Mouse (Mus musculus) MEL (cell line): Measurements from ENCODE around the gene Exoc4. TPM values are rescaled to one million over a fixed set of nuclear protein-coding genes. Genes with fewer than 3 reads are reported as not detected.

Experiments used
- DNase-seq: peaks from one replicate; pipeline ENCODE4 v3.0.0; 2011; ENCODE audit warnings: low read depth, low spot score
- H3K27ac ChIP-seq: 2 replicates; pipeline ENCODE4 v1.5.1; 2012; ENCODE audit warnings: low read depth, mild to moderate bottlenecking, control low read depth, low read length, moderate library complexity; ENCODE audit not compliant: control insufficient read depth
- H3K27me3 ChIP-seq, 2 experiments: fragments of 150-350 bp in 1 of 2; sonication (generic) in 1 of 2; 2 replicates each; pipeline ENCODE4 v1.6.1; 2012; ENCODE audit warnings: low read length in 2 of 2, mild to moderate bottlenecking in 2 of 2, improper control_type of control experiment in 1 of 2, moderate library complexity in 1 of 2; ENCODE audit not compliant: insufficient read depth in 2 of 2, control insufficient read depth in 1 of 2
- H3K36me3 ChIP-seq, 2 experiments: 2 replicates each; pipeline ENCODE4 v1.6.1; 2012 to 2014; ENCODE audit warnings: low read length in 2 of 2, improper control_type of control experiment in 1 of 2, inconsistent platforms in 1 of 2, mild to moderate bottlenecking in 1 of 2; ENCODE audit not compliant: insufficient read depth in 2 of 2, control insufficient read depth in 1 of 2
- H3K4me1 ChIP-seq, 2 experiments: fragments of 150-350 bp in 1 of 2; sonication (generic) in 1 of 2; 2 replicates each; pipeline ENCODE4 v1.6.1; 2012; ENCODE audit warnings: low read length in 2 of 2, improper control_type of control experiment in 1 of 2, mild to moderate bottlenecking in 1 of 2; ENCODE audit not compliant: insufficient read depth in 2 of 2, control insufficient read depth in 1 of 2
- H3K4me3 ChIP-seq, 2 experiments: fragments of 150-350 bp in 1 of 2; sonication (generic) in 1 of 2; 2 replicates each; pipeline ENCODE4 v1.5.1; 2012; ENCODE audit warnings: low read depth in 2 of 2, low read length in 2 of 2, mild to moderate bottlenecking in 2 of 2, moderate library complexity in 2 of 2, control low read depth in 1 of 2, improper control_type of control experiment in 1 of 2; ENCODE audit not compliant: control insufficient read depth in 1 of 2, insufficient read depth in 1 of 2
- H3K79me2 ChIP-seq: 2 replicates; pipeline ENCODE4 v1.6.1; 2012; ENCODE audit warnings: mild to moderate bottlenecking, low read length, moderate library complexity; ENCODE audit not compliant: control insufficient read depth, poor library complexity, insufficient read depth
- H3K9ac ChIP-seq: 2 replicates; pipeline ENCODE4 v1.6.1; 2012; ENCODE audit warnings: low read depth, mild to moderate bottlenecking, control low read depth, low read length, moderate library complexity; ENCODE audit not compliant: control insufficient read depth, poor library complexity, severe bottlenecking
- H3K9me3 ChIP-seq: fragments of 150-350 bp; sonication (generic); replicated peaks from 2 replicates; pipeline ENCODE4 v1.6.1; 2012; ENCODE audit warnings: mild to moderate bottlenecking, low read length, improper control_type of control experiment, moderate library complexity; ENCODE audit not compliant: insufficient read depth
- BHLHE40 ChIP-seq: IDR thresholded peaks from 2 replicates; pipeline ENCODE4 v1.6.1; 2012; ENCODE audit warnings: low read depth, mild to moderate bottlenecking, inconsistent platforms, low read length, improper control_type of control experiment, borderline replicate concordance
- CHD1 ChIP-seq: IDR thresholded peaks from 2 replicates; pipeline ENCODE4 v1.6.1; 2012; ENCODE audit warnings: low read depth, mild to moderate bottlenecking, inconsistent platforms, low read length, improper control_type of control experiment
- CTCF ChIP-seq, 3 experiments: IDR thresholded peaks in 2 of 3; conservative IDR thresholded peaks in 1 of 3; 2 replicates each; pipeline ENCODE4 v1.5.1; 2011 to 2012; ENCODE audit warnings: low read length in 3 of 3, low read depth in 2 of 3, mild to moderate bottlenecking in 2 of 3, improper control_type of control experiment in 1 of 3, inconsistent platforms in 1 of 3, mixed read lengths in 1 of 3, moderate library complexity in 1 of 3; ENCODE audit not compliant: control insufficient read depth in 1 of 3, insufficient read depth in 1 of 3, poor library complexity in 1 of 3, severe bottlenecking in 1 of 3
- EP300 ChIP-seq, 2 experiments: IDR thresholded peaks; 2 replicates each; pipeline ENCODE4 v1.6.1; 2011; ENCODE audit warnings: improper control_type of control experiment in 2 of 2, low read length in 2 of 2, low read depth in 1 of 2, mild to moderate bottlenecking in 1 of 2
- ETS1 ChIP-seq: IDR thresholded peaks from 2 replicates; pipeline ENCODE4 v1.6.1; 2012; ENCODE audit warnings: low read depth, mild to moderate bottlenecking, inconsistent platforms, low read length, improper control_type of control experiment, moderate library complexity
- GABPA ChIP-seq: IDR thresholded peaks from 2 replicates; pipeline ENCODE4 v1.6.1; 2012; ENCODE audit warnings: low read depth, mild to moderate bottlenecking, inconsistent platforms, low read length, improper control_type of control experiment, moderate library complexity
- HCFC1 ChIP-seq: IDR thresholded peaks from 2 replicates; pipeline ENCODE4 v1.6.1; 2012; ENCODE audit warnings: low read depth, mild to moderate bottlenecking, inconsistent platforms, low read length, improper control_type of control experiment, moderate library complexity
- MAZ ChIP-seq: IDR thresholded peaks from 2 replicates; pipeline ENCODE4 v1.6.1; 2012; ENCODE audit warnings: low read depth, mild to moderate bottlenecking, inconsistent platforms, low read length, improper control_type of control experiment
- MYB ChIP-seq: IDR thresholded peaks from 2 replicates; pipeline ENCODE4 v1.6.1; 2011; ENCODE audit warnings: mild to moderate bottlenecking, low read depth, low read length, improper control_type of control experiment
- MYC ChIP-seq: IDR thresholded peaks from 2 replicates; pipeline ENCODE4 v1.6.1; 2011; ENCODE audit warnings: low read depth, mild to moderate bottlenecking, low read length, improper control_type of control experiment, moderate library complexity
- POLR2A ChIP-seq, 2 experiments: IDR thresholded peaks; 2 replicates each; pipeline ENCODE4 v1.6.1; 2011 to 2012; ENCODE audit warnings: low read length in 2 of 2, mild to moderate bottlenecking in 2 of 2, control low read depth in 1 of 2, improper control_type of control experiment in 1 of 2, low read depth in 1 of 2, moderate library complexity in 1 of 2; ENCODE audit not compliant: control insufficient read depth in 1 of 2, insufficient read depth in 1 of 2, poor library complexity in 1 of 2
- POLR2AphosphoS2 ChIP-seq: IDR thresholded peaks from 2 replicates; pipeline ENCODE4 v1.6.1; 2011; ENCODE audit warnings: low read length, improper control_type of control experiment
- POLR2AphosphoS5 ChIP-seq: IDR thresholded peaks from 2 replicates; pipeline ENCODE4 v1.6.1; 2012; ENCODE audit warnings: low read depth, borderline replicate concordance, mild to moderate bottlenecking, inconsistent platforms, low read length, moderate library complexity, mixed read lengths
- RCOR1 ChIP-seq: IDR thresholded peaks from 2 replicates; pipeline ENCODE4 v1.6.1; 2012; ENCODE audit warnings: low read depth, mild to moderate bottlenecking, inconsistent platforms, low read length, improper control_type of control experiment
- TBP ChIP-seq: IDR thresholded peaks from 2 replicates; pipeline ENCODE4 v1.8.0; 2011; ENCODE audit warnings: low read depth, low read length, improper control_type of control experiment
- USF2 ChIP-seq, 2 experiments: IDR thresholded peaks; 2 replicates each; pipeline ENCODE4 v1.6.1; 2011 to 2012; ENCODE audit warnings: improper control_type of control experiment in 2 of 2, low read length in 2 of 2, borderline replicate concordance in 1 of 2, inconsistent platforms in 1 of 2, low read depth in 1 of 2, mild to moderate bottlenecking in 1 of 2; ENCODE audit not compliant: insufficient read depth in 1 of 2
- ZKSCAN1 ChIP-seq: IDR thresholded peaks from 2 replicates; pipeline ENCODE4 v1.6.1; 2012; ENCODE audit warnings: low read depth, mild to moderate bottlenecking, inconsistent platforms, low read length, improper control_type of control experiment, moderate library complexity
- ZMIZ1 ChIP-seq: IDR thresholded peaks from 2 replicates; pipeline ENCODE4 v1.6.1; 2012; ENCODE audit warnings: low read depth, mild to moderate bottlenecking, inconsistent platforms, low read length, improper control_type of control experiment, moderate library complexity
- ZNF384 ChIP-seq: IDR thresholded peaks from 2 replicates; pipeline ENCODE4 v1.6.1; 2012; ENCODE audit warnings: low read depth, mild to moderate bottlenecking, inconsistent platforms, low read length, improper control_type of control experiment
- polyA plus RNA-seq, 2 experiments: library from polyadenylated mRNA; stranded (reverse) in 1 of 2; unstranded in 1 of 2; fragments of >175 nt in 1 of 2; fragments of >200 nt in 1 of 2; gene quantifications; 2 replicates each; pipeline versions ENCODE4 v1.2.1 to v1.2.4; 2012; ENCODE audit warnings: low replicate concordance in 2 of 2, low read depth in 1 of 2; ENCODE audit not compliant: insufficient read length in 2 of 2, insufficient read depth in 1 of 2, missing spikeins in 1 of 2
- total RNA-seq: library from RNA; depleted of rRNA; stranded (reverse); fragments of 300-350 nt; gene quantifications from 2 replicates; pipeline ENCODE4 v1.2.3, GENCODE M21; 2012

Gene Exoc4
- total and polyA plus RNA-seq, 3 experiments, result 16.4 to 22.6 TPM; not detected in 1

GRCm38 (mm10) chr6:33310486-33310885 is 61.6 kb downstream of the Exoc4 start:
- no peak overlapping the region for H3K27ac ChIP-seq
- no peak for TF ChIP-seq ETS1
- TF ChIP-seq MAZ, result no peak
- no peak for TF ChIP-seq RCOR1
- no peak for TF ChIP-seq ZNF384
- TF ChIP-seq TBP, result no peak
- TF ChIP-seq, all 39 proteins: peak for 0
- no peaks in the 10 kb centered on the region for H3K27me3 ChIP-seq
- H3K4me3 ChIP-seq, result no peak overlapping the region
- no peaks in the 10 kb centered on the region for H3K4me1 ChIP-seq
- H3K79me2 ChIP-seq, result no peaks in the 10 kb centered on the region
- no peak for DNase-seq
- no peak overlapping the region for H3K9ac ChIP-seq
- no peaks in the 10 kb centered on the region for H3K9me3 ChIP-seq
- no peaks in the 10 kb centered on the region for H3K36me3 ChIP-seq

- peak; percentile 30 for DNase-seq
Observed at GRCm38 (mm10) chr6:33322849-33323248, 74.0 kb downstream of the Exoc4 start.

GRCm38 (mm10) chr6:33323386-33323785 is 74.5 kb downstream of the Exoc4 start:
- no peaks in the 10 kb centered on the region for H3K27me3 ChIP-seq
- H3K36me3 ChIP-seq, result peaks cover 0 to 2% of the 10 kb centered on the region in 2 experiments; a peak in 2 of 4 replicates
- no peak overlapping the region for H3K4me3 ChIP-seq
- H3K9ac ChIP-seq, result no peak overlapping the region
- no peaks in the 10 kb centered on the region for H3K79me2 ChIP-seq
- no peak for DNase-seq
- peaks cover 0 to 5% of the 10 kb centered on the region in 2 experiments; a peak in 2 of 4 replicates for H3K4me1 ChIP-seq
- no peak overlapping the region for H3K27ac ChIP-seq
- no peaks in the 10 kb centered on the region for H3K9me3 ChIP-seq
- TF ChIP-seq ZMIZ1, result no peak
- TF ChIP-seq BHLHE40, result no peak
- TF ChIP-seq RCOR1, result no peak
- TF ChIP-seq ZNF384, result no peak
- TF ChIP-seq MYB, result no peak
- no peak for TF ChIP-seq TBP
- no peak for TF ChIP-seq POLR2AphosphoS5
- no peak for TF ChIP-seq POLR2A (IDR thresholded peaks at IDR 0.05; ENCODE audit: control insufficient read depth in 1 of 2, insufficient read depth in 1 of 2, low read depth in 1 of 2, low read length in 2 of 2, poor library complexity in 1 of 2)
- TF ChIP-seq CTCF (IDR thresholded peaks at IDR 0.05 in 2 of 3, conservative IDR thresholded peaks at IDR 0.05 in 1 of 3; ENCODE audit: control insufficient read depth in 1 of 3, insufficient read depth in 1 of 3, low read depth in 2 of 3, low read length in 3 of 3, poor library complexity in 1 of 3, severe bottlenecking in 1 of 3), result no peak
- no peak for TF ChIP-seq POLR2AphosphoS2
- no peak for TF ChIP-seq MYC
- TF ChIP-seq HCFC1, result no peak
- TF ChIP-seq ZKSCAN1, result no peak
- TF ChIP-seq CHD1, result no peak

More at GRCm38 (mm10) chr6:33322849-33323248, 74.0 kb downstream of the Exoc4 start:
- H3K9ac ChIP-seq, result no peak overlapping the region
- H3K4me1 ChIP-seq, result peaks cover 0 to 3% of the 10 kb centered on the region in 2 experiments; a peak in 1 of 4 replicates
- peaks cover 0 to 2% of the 10 kb centered on the region in 2 experiments; a peak in 2 of 4 replicates for H3K36me3 ChIP-seq
- no peak overlapping the region for H3K4me3 ChIP-seq
- H3K79me2 ChIP-seq, result no peaks in the 10 kb centered on the region
- H3K9me3 ChIP-seq, result no peaks in the 10 kb centered on the region
- no peak for TF ChIP-seq USF2 (IDR thresholded peaks at IDR 0.05; ENCODE audit: borderline replicate concordance in 1 of 2, insufficient read depth in 1 of 2, low read depth in 1 of 2, low read length in 2 of 2)
- no peak for TF ChIP-seq GABPA
- TF ChIP-seq EP300 (IDR thresholded peaks at IDR 0.05; ENCODE audit: low read depth in 1 of 2, low read length in 2 of 2), result no peak
- peak in 2 of 3 experiments; percentile 20 to 22; a peak in 2 of 6 replicates for TF ChIP-seq CTCF (IDR thresholded peaks at IDR 0.05 in 2 of 3, conservative IDR thresholded peaks at IDR 0.05 in 1 of 3; ENCODE audit: control insufficient read depth in 1 of 3, insufficient read depth in 1 of 3, low read depth in 2 of 3, low read length in 3 of 3, poor library complexity in 1 of 3, severe bottlenecking in 1 of 3)
- H3K27me3 ChIP-seq, result no peaks in the 10 kb centered on the region
- no peak overlapping the region for H3K27ac ChIP-seq
